Mouse (Mus musculus) retina, adult 2 months (tissue): Measurements from ENCODE around the gene Pou2f2.
"Not testable (repeated sequence)": the region's sequence is repeated elsewhere in the genome, so short reads cannot be mapped to it uniquely, and the experiment has no call there.

Source experiments
- DNase-seq: peaks from one replicate; pipeline ENCODE4 v3.0.0-alpha.2; 2012; ENCODE audit warnings: low read depth, low spot score

Gene Pou2f2

DNA sequence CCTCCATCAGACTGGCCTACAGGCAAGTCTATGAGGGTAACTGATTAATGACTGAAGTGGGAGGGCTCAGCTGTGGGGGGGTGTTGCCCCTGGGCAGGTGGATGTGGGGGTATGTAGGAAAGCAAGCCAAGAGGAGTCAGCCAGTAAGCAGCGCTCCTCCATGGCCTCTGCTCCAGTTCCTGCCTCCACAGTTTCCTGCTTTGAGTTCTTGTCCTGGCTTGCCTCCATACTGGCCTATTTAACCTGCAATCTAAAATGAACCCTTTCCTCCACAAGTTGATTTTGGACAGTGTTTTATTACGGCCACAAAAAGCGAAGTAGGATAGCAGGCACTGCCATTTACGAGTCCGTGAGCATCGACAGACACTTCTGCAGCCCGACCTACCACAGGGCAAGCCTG, 112.2 kb downstream of the Pou2f2 start:
- DNase-seq, result no peak

- DNase-seq, result no peak
These were observed 115.6 kb downstream of the Pou2f2 start for GRCm38 (mm10) chr7:25063900-25064299.

GRCm38 (mm10) chr7:25063346-25063745, 116.2 kb downstream of the Pou2f2 start:
- no peak for DNase-seq

- no peak for DNase-seq
These were observed 120.7 kb downstream of the Pou2f2 start for GRCm38 (mm10) chr7:25058836-25059235.

DNA sequence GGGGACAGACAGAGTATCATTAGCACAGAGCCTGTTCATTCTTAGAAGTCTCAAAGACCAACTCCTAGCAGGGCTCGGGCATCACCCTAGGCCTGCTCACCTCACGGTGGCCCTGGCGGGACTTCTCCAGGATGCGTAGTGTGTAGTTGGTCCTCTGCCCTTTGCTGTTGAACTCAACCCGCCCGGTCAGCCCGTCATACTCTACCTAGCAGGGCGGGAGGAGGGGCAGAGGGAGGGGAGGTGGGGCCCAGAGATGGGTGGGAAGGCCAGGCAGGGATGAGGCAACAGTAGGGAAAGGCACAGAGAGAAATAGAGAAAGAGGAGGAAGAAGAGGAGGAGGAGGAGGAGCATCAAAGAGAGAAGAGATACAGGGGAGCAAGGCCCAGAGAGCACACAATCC, 121.1 kb downstream of the Pou2f2 start:
- no peak for DNase-seq

- DNase-seq, result no peak
These were observed 121.6 kb downstream of the Pou2f2 start for GRCm38 (mm10) chr7:25057888-25058287.

- DNase-seq, result no peak
These were observed 122.6 kb downstream of the Pou2f2 start for GRCm38 (mm10) chr7:25056951-25057350.

GRCm38 (mm10) chr7:25052587-25052986, 126.9 kb downstream of the Pou2f2 start:
- no peak for DNase-seq

DNA sequence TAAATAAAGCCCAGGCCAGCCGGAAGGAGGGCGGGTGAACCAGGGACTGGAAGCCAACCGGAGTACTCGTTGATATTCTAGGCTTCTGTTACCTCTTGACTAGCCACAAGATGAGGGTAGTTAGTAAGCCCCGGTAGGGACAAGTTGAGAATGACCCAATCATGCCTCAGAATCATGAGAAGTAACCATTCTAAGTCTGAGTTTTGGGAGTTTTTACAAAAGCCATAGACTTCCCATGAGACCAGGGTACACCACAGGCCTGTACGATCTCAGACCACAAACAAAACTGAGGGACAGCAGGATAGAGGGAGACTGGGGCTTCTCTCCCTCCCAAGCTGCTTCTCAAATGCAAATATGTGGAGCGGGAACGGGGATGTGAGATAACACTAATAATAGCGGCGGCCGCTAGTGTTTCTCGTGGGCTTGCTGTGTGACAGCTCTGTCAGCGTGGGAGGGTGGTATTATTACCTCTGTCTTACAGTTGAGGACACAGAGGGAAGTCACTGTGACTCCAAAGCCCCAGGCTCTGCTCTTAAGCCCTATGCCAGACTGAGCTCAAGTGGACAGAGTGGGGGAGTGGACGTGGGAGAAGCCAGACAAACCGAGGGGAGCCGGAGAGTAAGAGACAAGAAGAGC, 130.1 kb downstream of the Pou2f2 start:
- no peak for DNase-seq

DNA sequence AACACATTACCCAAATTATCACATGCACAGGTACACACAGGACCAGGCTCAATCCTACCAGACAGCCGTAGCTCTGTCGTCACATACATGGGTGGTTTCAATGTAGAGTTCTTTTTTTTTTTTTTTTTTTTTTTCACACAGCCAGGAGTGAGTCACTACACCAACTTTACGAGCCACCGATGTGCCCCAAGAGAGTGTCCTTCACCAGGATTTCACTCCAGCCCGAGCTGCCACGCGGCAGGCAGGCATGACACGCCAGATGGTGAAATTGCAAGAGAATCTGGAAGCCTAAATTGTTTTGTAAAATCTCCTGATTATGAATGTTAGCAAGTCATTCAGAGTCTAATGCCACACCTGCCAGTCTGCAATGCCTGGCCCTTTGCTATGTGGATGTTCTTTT, 132.2 kb downstream of the Pou2f2 start:
- DNase-seq, result no peak

- not testable (repeated sequence) for DNase-seq
These were observed 134.9 kb downstream of the Pou2f2 start for GRCm38 (mm10) chr7:25044599-25044998.

- no peak for DNase-seq
These were observed 137.6 kb downstream of the Pou2f2 start for GRCm38 (mm10) chr7:25041921-25042320.
